Mouse (Mus musculus) kidney, embryonic 15.5 days (tissue): ENCODE measurements around the gene Gm49387. TPM values are rescaled to one million over a fixed set of nuclear protein-coding genes. Genes with fewer than 3 reads are reported as not detected.

ENCODE experiments used
- ATAC-seq: fragments of 200-750 bp; cut with Nextera tagmentation; replicated peaks from 2 replicates; pipeline ENCODE4 v1.8.0; 2017; ENCODE audit warnings: moderate TSS enrichment; ENCODE audit not compliant: low FRiP score
- H3K27ac ChIP-seq: fragments of 300-500 bp; sonication (generic); 2 replicates; pipeline ENCODE4 v1.5.1; 2015; ENCODE audit warnings: mild to moderate bottlenecking, inconsistent platforms
- H3K27me3 ChIP-seq: fragments of 300-500 bp; sonication (generic); 2 replicates; pipeline ENCODE4 v1.6.1; 2015; ENCODE audit warnings: inconsistent platforms
- H3K36me3 ChIP-seq: fragments of 300-500 bp; sonication (generic); 2 replicates; pipeline ENCODE4 v1.6.1; 2015; ENCODE audit warnings: inconsistent platforms
- H3K4me1 ChIP-seq: fragments of 300-500 bp; sonication (generic); 2 replicates; pipeline ENCODE4 v1.6.1; 2015; ENCODE audit warnings: inconsistent platforms
- H3K4me2 ChIP-seq: fragments of 300-500 bp; sonication (generic); 2 replicates; pipeline ENCODE4 v1.6.1; 2015; ENCODE audit warnings: moderate library complexity, mild to moderate bottlenecking, inconsistent platforms
- H3K4me3 ChIP-seq: fragments of 300-500 bp; sonication (generic); replicated peaks from 2 replicates; pipeline ENCODE4 v1.5.1; 2015; ENCODE audit warnings: mild to moderate bottlenecking, inconsistent platforms
- H3K9ac ChIP-seq: fragments of 300-500 bp; sonication (generic); 2 replicates; pipeline ENCODE4 v1.6.1; 2015; ENCODE audit warnings: mild to moderate bottlenecking, inconsistent platforms
- H3K9me3 ChIP-seq: fragments of 300-500 bp; sonication (generic); replicated peaks from 2 replicates; pipeline ENCODE4 v1.6.1; 2016; ENCODE audit warnings: inconsistent platforms
- WGBS: fragments of 180-500 bp; shearing (Covaris S2); methylation state at CpG from one replicate; pipeline ENCODE4 v1.1.7; 2015; ENCODE audit warnings: mixed read lengths; 5-methylcytosine and 5-hydroxymethylcytosine counted together
- polyA plus RNA-seq: library from polyadenylated mRNA; unstranded; fragments of >200 nt; fragmentation: Nextera tagmentation; extraction: Ambion mirVana; gene quantifications from 2 replicates; pipeline ENCODE4 v1.2.1, GENCODE M21; 2015

Gm49387 gene
- polyA plus RNA-seq, 1 experiment from 2014 or later, result 3.2 TPM

DNA sequence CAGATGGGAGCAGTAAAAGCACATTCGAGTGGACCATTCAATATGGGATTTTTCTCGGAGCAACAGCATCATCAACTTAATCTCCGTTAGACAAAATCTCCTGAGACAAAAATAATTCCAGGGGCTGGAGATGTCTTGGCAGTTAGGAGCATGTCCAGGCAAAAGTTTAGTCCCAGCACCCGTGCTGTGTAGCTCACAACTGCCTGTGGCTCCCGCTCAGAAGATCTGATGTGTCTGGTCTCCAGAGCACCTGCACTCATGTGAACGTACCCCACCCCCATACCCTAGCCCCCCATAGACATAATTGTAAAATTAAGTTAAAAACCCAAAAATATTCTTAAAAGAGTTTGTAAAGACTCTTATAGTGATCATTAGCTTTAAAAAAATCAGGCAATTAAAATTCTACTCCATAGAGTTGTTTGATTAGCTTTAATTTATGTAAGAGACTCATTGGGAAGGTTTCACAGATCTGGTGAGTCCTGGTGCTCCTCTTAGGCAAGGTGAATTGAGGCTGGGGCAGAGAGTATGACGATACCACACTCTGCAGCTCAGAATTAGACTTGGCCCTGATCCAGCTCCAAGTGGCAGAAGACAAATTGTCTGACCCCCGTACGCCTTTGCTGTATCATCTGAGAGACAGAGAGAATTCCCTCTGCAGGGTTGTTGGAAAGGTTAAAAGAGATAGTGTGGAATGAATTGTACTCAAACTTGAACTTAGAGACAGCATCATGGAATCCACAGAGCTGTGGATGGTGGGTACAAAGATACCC is 62.5 kb downstream of the Gm49387 start:
- Histone ChIP-seq H3K4me2 (no peak overlapping the region), H3K27ac (no peak overlapping the region), H3K36me3 (no peaks in the 10 kb centered on the region), H3K27me3 (no peaks in the 10 kb centered on the region), H3K9ac (no peak overlapping the region), H3K4me3 (no peak overlapping the region), H3K4me1 (0 out of 2 replicates have a peak, but pooled peaks cover 2% of the 10 kb centered on the region), H3K9me3 (no peaks in the 10 kb centered on the region)
- ATAC-seq, result no peak
- 56% methylated on average over 9 of the region's 9 CpGs for WGBS

- H3K4me3 ChIP-seq, result no peak overlapping the region
- ATAC-seq, result no peak
- H3K27me3 ChIP-seq, result no peaks in the 10 kb centered on the region
- no peak overlapping the region for H3K27ac ChIP-seq
- no peak overlapping the region for H3K4me2 ChIP-seq
- H3K4me1 ChIP-seq, result 0 out of 2 replicates have a peak, but pooled peaks cover 2% of the 10 kb centered on the region
- WGBS, result 50% methylated on average over 10 of the region's 10 CpGs
- H3K9ac ChIP-seq, result no peak overlapping the region
- no peaks in the 10 kb centered on the region for H3K36me3 ChIP-seq
- no peaks in the 10 kb centered on the region for H3K9me3 ChIP-seq
These were observed 63.6 kb downstream of the Gm49387 start for GRCm38 (mm10) chr14:31576846-31577697.

GRCm38 (mm10) chr14:31575866-31576265 is 64.8 kb downstream of the Gm49387 start:
- 0 out of 2 replicates have a peak, but pooled peaks cover 2% of the 10 kb centered on the region for H3K4me1 ChIP-seq
- H3K9ac ChIP-seq, result no peak overlapping the region
- no peak for ATAC-seq
- 0 out of 2 replicates have a peak overlapping the region, but pooled peaks have one; percentile 32 for H3K27ac ChIP-seq
- no peaks in the 10 kb centered on the region for H3K27me3 ChIP-seq
- no peaks in the 10 kb centered on the region for H3K36me3 ChIP-seq
- H3K4me2 ChIP-seq, result no peak overlapping the region
- 54% methylated on average over 9 of the region's 9 CpGs for WGBS
- H3K9me3 ChIP-seq, result no peaks in the 10 kb centered on the region
- no peak overlapping the region for H3K4me3 ChIP-seq

DNA sequence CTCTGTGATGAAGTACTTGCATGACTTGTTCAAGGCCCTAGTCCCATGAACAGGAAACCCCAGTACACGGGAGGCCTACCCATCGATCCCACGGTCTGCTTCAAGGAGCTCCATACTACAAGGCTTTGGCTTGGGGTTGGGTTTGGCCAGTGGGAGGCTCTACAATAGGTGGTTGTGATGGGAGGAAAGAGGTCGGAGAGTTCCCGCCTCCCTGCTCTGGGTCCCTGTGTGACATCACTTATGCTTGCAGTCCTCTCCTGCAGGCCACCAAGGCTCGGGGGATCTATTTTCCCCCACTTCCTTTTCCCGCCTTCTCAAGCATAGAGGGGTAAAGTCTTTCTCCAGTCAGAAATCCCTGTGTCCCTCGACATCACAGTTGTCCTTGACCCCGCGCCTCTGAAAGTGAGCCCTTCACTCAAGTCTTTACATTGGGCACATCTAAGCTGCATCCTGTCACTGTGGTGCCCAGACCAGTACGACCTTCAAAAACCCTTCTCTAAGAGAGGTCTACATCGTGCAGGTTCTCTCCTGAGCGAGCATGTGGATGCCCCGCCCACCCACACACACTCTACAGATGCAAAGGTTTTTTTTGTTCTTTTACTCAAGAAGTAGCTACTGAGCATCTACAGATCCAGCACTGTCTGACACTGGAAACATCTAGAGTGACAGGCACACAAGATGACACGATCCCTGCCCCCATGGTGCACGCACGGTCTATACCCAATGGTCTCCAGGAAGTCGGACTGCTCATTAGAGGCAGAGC is 65.6 kb downstream of the Gm49387 start:
- H3K9ac ChIP-seq, result no peak overlapping the region
- H3K27me3 ChIP-seq, result 0 out of 2 replicates have a peak, but pooled peaks cover 3% of the 10 kb centered on the region
- no peak overlapping the region for H3K4me2 ChIP-seq
- WGBS, result 91% methylated on average over 18 of the region's 18 CpGs
- no peaks in the 10 kb centered on the region for H3K9me3 ChIP-seq
- H3K27ac ChIP-seq, result no peak overlapping the region
- ATAC-seq, result no peak
- no peak overlapping the region for H3K4me3 ChIP-seq
- no peaks in the 10 kb centered on the region for H3K36me3 ChIP-seq
- 0 out of 2 replicates have a peak, but pooled peaks cover 2% of the 10 kb centered on the region for H3K4me1 ChIP-seq

DNA sequence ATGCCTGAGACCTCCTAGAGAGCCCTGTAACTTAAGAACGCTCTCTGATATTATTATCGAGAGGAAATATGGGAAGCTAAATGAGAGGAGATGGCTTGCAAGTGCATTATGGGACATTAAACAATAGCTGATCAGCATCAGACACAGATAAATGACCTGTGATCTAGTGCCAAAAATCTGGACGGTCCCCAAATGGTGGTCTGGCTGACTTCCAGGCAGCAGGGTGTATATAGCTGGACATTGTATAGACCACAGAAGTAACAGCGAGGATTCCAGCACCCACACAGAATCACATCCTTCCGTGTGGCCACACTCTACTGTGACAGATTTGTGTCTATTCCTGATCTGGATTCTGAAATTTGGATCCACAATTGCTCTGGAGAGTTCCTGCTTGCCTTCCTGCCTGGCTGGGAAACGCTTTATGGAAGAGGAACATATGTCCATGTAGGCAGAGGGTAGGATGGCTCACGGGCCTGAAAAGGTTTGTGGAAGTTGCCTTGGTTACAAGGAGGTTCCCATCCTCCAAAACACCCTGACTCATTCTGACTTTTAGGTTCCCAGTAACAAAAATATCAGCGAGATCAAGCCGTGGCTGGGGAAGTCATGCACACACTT is 68.0 kb downstream of the Gm49387 start:
- no peak overlapping the region for H3K9ac ChIP-seq
- no peak overlapping the region for H3K27ac ChIP-seq
- no peak for ATAC-seq
- H3K4me3 ChIP-seq, result no peak overlapping the region
- H3K36me3 ChIP-seq, result no peaks in the 10 kb centered on the region
- H3K9me3 ChIP-seq, result no peaks in the 10 kb centered on the region
- 0 out of 2 replicates have a peak, but pooled peaks cover 5% of the 10 kb centered on the region for H3K4me1 ChIP-seq
- 72% methylated on average over 9 of the region's 9 CpGs for WGBS
- no peak overlapping the region for H3K4me2 ChIP-seq
- H3K27me3 ChIP-seq, result 0 out of 2 replicates have a peak, but pooled peaks cover 3% of the 10 kb centered on the region

- Histone ChIP-seq H3K36me3 (no peaks in the 10 kb centered on the region), H3K27ac (no peak overlapping the region), H3K27me3 (0 out of 2 replicates have a peak, but pooled peaks cover 3% of the 10 kb centered on the region), H3K9me3 (no peaks in the 10 kb centered on the region), H3K9ac (no peak overlapping the region), H3K4me1 (0 out of 2 replicates have a peak, but pooled peaks cover 3% of the 10 kb centered on the region), H3K4me3 (no peak overlapping the region), H3K4me2 (no peak overlapping the region)
- no peak for ATAC-seq
- 91% methylated on average over 5 of the region's 5 CpGs for WGBS
These were observed 69.3 kb downstream of the Gm49387 start for GRCm38 (mm10) chr14:31571419-31571818.

DNA sequence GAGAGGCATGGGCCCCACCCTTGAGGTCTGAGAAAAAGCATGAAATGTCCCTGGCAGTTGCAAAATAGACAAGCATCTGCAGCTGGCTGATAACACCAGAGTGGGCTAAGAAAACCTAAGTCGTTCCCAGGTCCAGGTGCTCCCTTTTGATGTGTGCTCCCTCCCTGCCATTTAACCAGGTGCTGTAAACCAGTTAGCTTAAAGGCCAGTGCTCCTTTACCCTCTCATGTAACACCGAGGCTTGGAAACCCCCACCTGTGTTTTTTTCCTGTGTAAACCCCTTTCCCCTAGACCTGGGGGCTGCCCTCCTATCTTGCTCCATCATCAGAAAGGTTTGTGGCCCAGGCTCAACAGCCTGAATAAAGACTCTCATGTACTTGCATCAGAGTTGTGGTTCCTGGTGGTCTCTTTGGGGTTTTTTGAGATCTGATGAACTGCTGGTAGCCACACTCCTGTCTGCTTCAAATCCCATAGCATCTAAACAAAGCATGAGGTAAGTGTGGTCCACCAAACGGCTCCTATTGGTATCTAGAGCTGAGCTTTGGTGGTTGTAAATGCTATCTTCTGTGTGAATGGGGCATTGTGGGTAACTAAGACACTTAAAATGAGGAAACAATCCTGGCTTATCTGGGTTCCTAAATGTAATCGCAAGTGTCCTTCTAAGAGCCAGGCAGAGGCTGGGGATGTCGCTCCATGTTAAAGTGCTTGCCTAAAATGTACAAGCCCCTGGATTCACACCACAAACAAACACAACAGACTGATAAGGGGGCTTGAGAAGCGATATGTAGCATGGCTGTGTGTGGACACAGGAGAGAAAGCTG is 70.3 kb downstream of the Gm49387 start:
- Histone ChIP-seq H3K9ac (no peak overlapping the region), H3K27me3 (0 out of 2 replicates have a peak, but pooled peaks cover 3% of the 10 kb centered on the region), H3K4me2 (no peak overlapping the region), H3K27ac (no peak overlapping the region), H3K4me3 (no peak overlapping the region), H3K4me1 (peaks cover 11% of the 10 kb centered on the region), H3K9me3 (no peaks in the 10 kb centered on the region), H3K36me3 (no peaks in the 10 kb centered on the region)
- ATAC-seq, result no peak
- 59% methylated on average over 6 of the region's 6 CpGs for WGBS

DNA sequence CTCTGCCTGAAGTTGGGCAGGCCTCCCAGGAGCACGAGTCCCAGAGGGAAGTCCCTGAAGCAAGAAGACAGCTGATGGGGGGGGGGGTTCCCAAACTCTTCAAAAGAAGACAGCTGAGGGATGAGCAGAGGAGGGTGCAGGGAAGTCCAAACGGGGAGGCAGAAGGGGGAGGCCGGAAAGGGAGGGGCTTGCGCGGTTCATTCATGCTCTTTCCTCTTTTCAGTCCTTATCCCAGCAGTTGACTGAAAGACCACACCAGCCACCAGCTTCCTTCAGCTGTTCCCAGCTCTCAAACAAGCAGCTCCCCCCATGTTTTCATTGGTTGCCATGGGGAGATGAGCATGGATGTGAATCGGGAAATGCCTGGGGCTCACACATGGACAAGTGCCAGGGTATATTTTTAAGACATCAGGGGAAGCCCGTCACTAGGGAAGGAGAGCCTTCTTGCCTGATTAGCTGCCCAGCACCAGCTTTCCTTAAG is 71.5 kb downstream of the Gm49387 start:
- WGBS, result 59% methylated on average over 7 of the region's 7 CpGs
- Histone ChIP-seq H3K9ac (no peak overlapping the region), H3K27me3 (0 out of 2 replicates have a peak, but pooled peaks cover 3% of the 10 kb centered on the region), H3K4me3 (no peak overlapping the region), H3K36me3 (no peaks in the 10 kb centered on the region), H3K4me1 (peaks cover 22% of the 10 kb centered on the region), H3K27ac (no peak overlapping the region), H3K9me3 (no peaks in the 10 kb centered on the region), H3K4me2 (no peak overlapping the region)
- ATAC-seq, result no peak

DNA sequence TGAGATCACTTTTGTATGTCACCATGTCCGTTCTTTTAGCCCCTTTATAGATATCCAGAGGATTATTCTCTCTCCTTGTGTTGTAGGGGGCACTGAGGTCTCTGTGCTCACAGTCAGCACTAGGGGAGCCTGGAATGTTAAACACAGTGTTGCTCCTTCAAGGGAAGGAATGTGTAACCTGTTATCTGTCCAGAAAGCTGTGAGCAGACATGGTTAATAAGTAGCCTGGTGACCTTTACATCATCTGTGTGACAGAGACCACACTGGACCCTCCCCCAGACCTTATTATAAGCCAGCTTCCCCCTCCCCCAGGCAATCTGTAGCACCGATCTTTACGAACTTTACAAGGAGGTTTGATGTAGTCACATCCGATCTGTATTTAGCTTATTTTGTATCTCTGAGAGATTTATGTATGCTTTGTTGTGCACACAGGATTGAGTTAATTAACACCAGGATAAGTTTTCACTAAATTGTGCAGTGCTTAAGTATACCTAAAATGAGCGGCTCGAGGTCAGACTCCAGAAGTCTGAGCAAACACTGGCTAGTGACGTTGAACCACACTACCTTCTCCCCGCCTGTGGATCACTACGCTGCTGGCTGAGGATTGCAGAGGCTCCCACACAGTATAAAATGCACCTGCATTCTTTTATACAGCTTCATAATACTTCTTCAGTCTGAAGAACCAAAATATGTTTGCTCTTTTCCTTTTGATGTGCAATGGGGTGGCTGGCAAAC is 75.0 kb downstream of the Gm49387 start:
- no peaks in the 10 kb centered on the region for H3K9me3 ChIP-seq
- peaks cover 33% of the 10 kb centered on the region for H3K4me1 ChIP-seq
- WGBS, result 30% methylated on average over 9 of the region's 9 CpGs
- H3K27me3 ChIP-seq, result peaks cover 3% of the 10 kb centered on the region; the same call in 1 of the 2 replicates
- ATAC-seq, result peak; percentile 64
- H3K36me3 ChIP-seq, result no peaks in the 10 kb centered on the region
- H3K27ac ChIP-seq, result peak overlapping the region; percentile 91
- no peak overlapping the region for H3K4me3 ChIP-seq
- H3K9ac ChIP-seq, result no peak overlapping the region
- H3K4me2 ChIP-seq, result no peak overlapping the region
